Mouse (Mus musculus) forebrain, embryonic 16.5 days (tissue): Measurements from ENCODE around the gene Pald1. TPM values are rescaled to one million over a fixed set of nuclear protein-coding genes. Genes with fewer than 3 reads are reported as not detected.

Experiments
- ATAC-seq: fragments of 200-750 bp; cut with Nextera tagmentation; 2 replicates; pipeline ENCODE4 v1.8.0; 2017; ENCODE audit warnings: mild to moderate bottlenecking, moderate library complexity
- H3K27ac ChIP-seq: fragments of 300-500 bp; sonication (generic); 2 replicates; pipeline ENCODE4 v1.5.1; 2014; ENCODE audit warnings: low read length, control low read depth
- H3K27me3 ChIP-seq: fragments of 300-500 bp; sonication (generic); replicated peaks from 2 replicates; pipeline ENCODE4 v1.6.1; 2014; ENCODE audit warnings: low read length; ENCODE audit not compliant: control insufficient read depth, insufficient read depth
- H3K36me3 ChIP-seq: fragments of 300-500 bp; sonication (generic); 2 replicates; pipeline ENCODE4 v1.6.1; 2014; ENCODE audit not compliant: control insufficient read depth, insufficient read depth
- H3K4me1 ChIP-seq: fragments of 300-500 bp; sonication (generic); replicated peaks from 2 replicates; pipeline ENCODE4 v1.6.1; 2014; ENCODE audit warnings: low read length; ENCODE audit not compliant: control insufficient read depth, insufficient read depth
- H3K4me2 ChIP-seq: fragments of 300-500 bp; sonication (generic); 2 replicates; pipeline ENCODE4 v1.6.1; 2014; ENCODE audit warnings: mild to moderate bottlenecking, low read length, control low read depth
- H3K4me3 ChIP-seq: fragments of 300-500 bp; sonication (generic); replicated peaks from 2 replicates; pipeline ENCODE4 v1.5.1; 2014; ENCODE audit warnings: mild to moderate bottlenecking, low read length, control low read depth
- H3K9ac ChIP-seq: fragments of 300-500 bp; sonication (generic); replicated peaks from 2 replicates; pipeline ENCODE4 v1.6.1; 2014; ENCODE audit warnings: low read depth, low read length, control low read depth
- H3K9me3 ChIP-seq: fragments of 300-500 bp; sonication (generic); 2 replicates; pipeline ENCODE4 v1.6.1; 2016; ENCODE audit warnings: low read length; ENCODE audit not compliant: control insufficient read depth
- WGBS: fragments of 180-500 bp; shearing (Covaris S2); extraction: QIAGEN DNeasy Blood & Tissue Kit; methylation state at CpG from one replicate; pipeline ENCODE4 v1.1.7; 2014; 5-methylcytosine and 5-hydroxymethylcytosine counted together
- polyA plus RNA-seq: library from polyadenylated mRNA; unstranded; fragments of >200 nt; fragmentation: Nextera tagmentation; extraction: Ambion mirVana; gene quantifications from 2 replicates; pipeline ENCODE4 v1.2.1, GENCODE M21; 2015

Pald1 gene
- polyA plus RNA-seq, 1 experiment from 2014 or later = 17.1 TPM

DNA sequence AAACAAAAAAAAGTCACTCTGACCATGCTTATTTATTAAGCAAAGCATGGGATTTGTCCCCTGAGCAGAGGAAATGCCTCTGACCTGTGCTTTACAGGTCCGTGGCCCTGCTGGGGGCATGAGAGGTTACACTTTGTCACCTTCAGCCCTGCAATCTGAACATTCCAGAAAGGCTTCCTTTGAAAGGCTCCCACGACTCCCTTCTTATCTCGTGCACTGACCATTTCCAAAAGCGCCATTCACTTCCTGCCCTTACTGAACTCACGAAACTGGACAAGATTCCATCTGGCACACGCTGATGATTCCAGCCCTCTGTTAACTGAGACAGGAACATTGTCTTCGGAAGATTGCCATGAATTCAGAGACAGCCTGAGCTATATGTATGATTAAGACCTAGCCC lies 69.6 kb downstream of the Pald1 start:
- H3K27ac ChIP-seq = no peak overlapping the region
- WGBS = 75% methylated on average over 7 of the region's 7 CpGs
- H3K27me3 ChIP-seq = no peaks in the 10 kb centered on the region
- no peaks in the 10 kb centered on the region for H3K4me1 ChIP-seq
- no peak overlapping the region for H3K9ac ChIP-seq
- no peak overlapping the region for H3K4me2 ChIP-seq
- ATAC-seq = no peak
- no peak overlapping the region for H3K4me3 ChIP-seq
- H3K9me3 ChIP-seq = no peaks in the 10 kb centered on the region
- H3K36me3 ChIP-seq = no peaks in the 10 kb centered on the region

DNA sequence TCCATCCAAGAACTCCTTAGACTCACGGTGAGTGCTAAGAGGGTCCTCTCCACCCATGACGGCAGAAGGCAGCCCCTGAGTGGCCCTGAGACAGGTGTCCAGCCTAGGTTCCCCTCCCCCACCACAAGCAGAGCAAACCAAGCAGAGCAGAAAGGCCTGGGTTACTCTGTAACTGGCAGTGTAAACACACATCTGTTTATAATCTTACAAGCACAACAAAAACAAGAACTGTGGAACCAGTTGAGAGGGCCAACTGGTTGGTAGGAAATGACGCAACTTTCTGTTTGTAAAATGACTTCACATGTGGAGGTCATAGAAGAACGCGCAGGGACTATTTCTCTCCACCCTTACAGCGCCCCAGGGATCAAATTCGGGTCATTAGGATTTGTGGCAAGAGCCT lies 70.6 kb downstream of the Pald1 start:
- no peaks in the 10 kb centered on the region for H3K27me3 ChIP-seq
- H3K36me3 ChIP-seq = no peaks in the 10 kb centered on the region
- ATAC-seq = no peak
- H3K4me2 ChIP-seq = no peak overlapping the region
- no peaks in the 10 kb centered on the region for H3K4me1 ChIP-seq
- no peaks in the 10 kb centered on the region for H3K9me3 ChIP-seq
- no peak overlapping the region for H3K4me3 ChIP-seq
- no peak overlapping the region for H3K9ac ChIP-seq
- 84% methylated on average over 7 of the region's 7 CpGs for WGBS
- H3K27ac ChIP-seq = no peak overlapping the region

DNA sequence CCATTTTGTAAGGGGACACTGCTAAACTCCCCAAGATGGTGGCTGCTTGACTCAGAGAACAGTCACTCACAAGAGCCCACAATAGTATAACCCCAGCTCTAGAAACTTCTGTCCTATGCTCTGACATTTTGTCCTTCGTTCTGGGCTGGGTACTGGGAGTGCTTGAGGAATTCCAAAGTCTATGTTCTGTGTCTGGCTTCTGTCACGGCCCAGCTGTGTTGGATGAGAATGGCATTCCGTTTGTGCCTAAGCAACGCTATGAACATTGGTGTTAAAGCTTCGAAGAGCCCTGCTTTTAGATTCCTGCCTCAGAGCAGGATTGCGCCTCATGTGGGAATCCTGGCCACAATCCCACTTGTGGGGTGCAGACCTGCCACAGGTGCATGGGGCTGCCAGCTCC lies 71.2 kb downstream of the Pald1 start:
- Histone ChIP-seq H3K36me3 (no peaks in the 10 kb centered on the region), H3K4me3 (no peak overlapping the region), H3K4me2 (no peak overlapping the region), H3K9me3 (no peaks in the 10 kb centered on the region), H3K9ac (no peak overlapping the region), H3K27me3 (no peaks in the 10 kb centered on the region), H3K4me1 (no peaks in the 10 kb centered on the region), H3K27ac (no peak overlapping the region)
- ATAC-seq = no peak
- WGBS = 82% methylated on average over 6 of the region's 6 CpGs

DNA sequence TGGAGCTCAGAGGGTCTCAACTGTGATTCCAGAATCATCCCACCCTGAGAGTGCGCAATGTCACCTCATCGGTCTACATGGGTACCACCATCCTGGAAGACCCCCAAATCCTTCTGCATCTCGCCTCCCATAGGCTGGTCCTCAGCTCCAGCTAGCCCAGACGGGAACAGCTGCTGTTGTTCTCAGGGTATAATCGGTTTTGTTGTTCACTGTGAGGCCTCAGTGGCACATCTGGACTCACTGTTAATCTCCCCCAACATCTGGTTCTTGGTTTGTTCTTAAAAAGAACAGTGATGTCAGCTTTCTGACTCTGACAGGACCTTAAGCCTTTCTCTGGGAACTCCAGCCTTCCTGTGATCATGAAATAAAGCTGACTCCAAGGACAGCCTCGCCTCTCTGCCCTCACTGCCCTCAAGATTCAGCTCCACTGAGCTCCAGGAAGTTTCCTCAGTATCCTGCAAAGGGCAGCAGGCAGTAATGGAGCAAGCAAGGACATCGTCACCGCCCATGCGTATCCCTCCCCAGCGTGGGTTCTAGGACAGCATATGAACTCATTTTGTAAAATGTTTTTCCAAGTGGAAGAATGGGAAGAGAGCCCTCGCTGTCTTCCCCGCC lies 74.5 kb downstream of the Pald1 start:
- Histone ChIP-seq H3K36me3 (no peaks in the 10 kb centered on the region), H3K9ac (no peak overlapping the region), H3K4me3 (no peak overlapping the region), H3K27me3 (no peaks in the 10 kb centered on the region), H3K4me2 (no peak overlapping the region), H3K27ac (no peak overlapping the region), H3K9me3 (no peaks in the 10 kb centered on the region), H3K4me1 (no peaks in the 10 kb centered on the region)
- WGBS = 71% methylated on average over 12 of the region's 12 CpGs
- no peak for ATAC-seq

DNA sequence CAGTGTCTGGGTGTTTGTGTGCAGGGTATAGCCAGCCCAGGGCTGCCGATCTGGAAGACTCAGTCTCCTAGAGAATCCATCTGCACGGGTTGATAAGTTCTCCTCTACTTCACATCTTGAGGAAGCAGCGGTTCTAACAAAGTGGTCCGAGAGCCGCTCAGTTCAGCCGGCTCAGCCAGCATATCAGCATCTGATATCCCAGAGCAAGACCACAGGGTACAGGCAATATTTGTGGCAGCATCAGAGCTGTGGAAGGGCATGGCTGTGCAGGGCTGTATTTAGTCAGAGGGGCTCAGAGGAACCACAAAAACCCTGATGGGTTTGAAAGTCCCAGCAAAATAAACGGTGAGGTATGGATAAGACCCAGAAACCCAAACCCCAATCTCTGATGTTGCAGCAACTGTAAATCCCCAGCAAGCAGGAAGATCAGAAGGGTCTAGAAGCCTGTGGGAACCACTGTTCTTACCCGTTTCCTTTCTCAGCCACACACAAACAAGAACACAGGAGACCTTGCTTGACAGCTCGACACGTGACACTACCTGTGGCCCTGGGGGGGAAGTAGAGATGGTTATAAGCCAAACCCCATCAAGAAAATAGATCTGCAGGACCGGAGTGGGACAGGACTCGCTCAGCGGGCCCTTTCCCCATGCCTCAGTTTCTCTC lies 77.3 kb downstream of the Pald1 start:
- Histone ChIP-seq H3K27ac (no peak overlapping the region), H3K4me2 (no peak overlapping the region), H3K4me3 (no peak overlapping the region), H3K9me3 (no peaks in the 10 kb centered on the region), H3K9ac (no peak overlapping the region), H3K4me1 (no peaks in the 10 kb centered on the region), H3K27me3 (no peaks in the 10 kb centered on the region), H3K36me3 (no peaks in the 10 kb centered on the region)
- no peak for ATAC-seq
- WGBS = 83% methylated on average over 13 of the region's 13 CpGs

DNA sequence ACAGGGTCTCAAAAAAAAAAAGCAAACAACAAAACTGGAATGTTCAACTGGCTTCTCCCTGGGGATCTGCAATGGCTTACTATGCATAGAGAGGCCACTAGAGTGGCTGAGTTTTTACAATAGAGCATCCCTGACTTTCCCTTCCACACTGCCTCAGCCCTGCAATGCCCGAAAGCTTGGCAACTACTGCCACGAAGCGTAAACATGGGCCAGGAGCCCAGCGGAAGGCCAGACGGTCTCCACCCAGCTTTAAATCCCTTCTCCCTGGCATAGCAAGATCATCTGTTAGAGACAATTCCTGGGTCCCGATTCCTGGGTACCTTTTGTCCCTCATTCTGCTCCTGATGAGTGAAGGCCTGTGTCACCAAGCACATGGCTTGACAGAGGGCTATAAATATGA lies 79.3 kb downstream of the Pald1 start:
- Histone ChIP-seq H3K27ac (no peak overlapping the region), H3K4me1 (no peaks in the 10 kb centered on the region)
- 55% methylated on average over 6 of the region's 6 CpGs for WGBS

DNA sequence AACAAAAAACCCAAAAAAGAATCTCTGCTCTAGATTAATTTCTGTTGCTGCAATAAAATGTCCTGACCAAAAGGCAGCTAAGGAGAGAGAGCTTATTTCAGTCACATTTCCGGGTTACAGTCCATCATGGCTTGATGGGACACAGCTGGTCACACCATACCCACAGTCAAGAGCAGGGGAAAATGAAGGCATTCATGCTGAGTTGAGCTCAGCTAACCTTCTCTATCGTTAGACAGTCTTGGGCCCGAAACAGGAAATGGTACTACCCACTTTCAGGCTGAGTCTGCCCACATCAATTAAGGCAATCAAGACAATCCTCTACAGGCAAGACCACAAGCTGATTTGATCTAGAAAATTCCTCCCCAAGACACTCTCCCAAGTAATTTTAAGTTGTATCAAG lies 82.3 kb downstream of the Pald1 start:
- no peaks in the 10 kb centered on the region for H3K36me3 ChIP-seq
- H3K9me3 ChIP-seq = no peaks in the 10 kb centered on the region
- H3K27me3 ChIP-seq = no peaks in the 10 kb centered on the region
- ATAC-seq = no peak
- H3K9ac ChIP-seq = no peak overlapping the region
- H3K4me1 ChIP-seq = no peaks in the 10 kb centered on the region
- no peak overlapping the region for H3K4me3 ChIP-seq
- 85% methylated on average over 3 of the region's 3 CpGs for WGBS
- no peak overlapping the region for H3K4me2 ChIP-seq
- H3K27ac ChIP-seq = no peak overlapping the region

More for the DNA sequence above, 79.3 kb downstream of the Pald1 start:
- no peak overlapping the region for H3K4me3 ChIP-seq
- no peak overlapping the region for H3K9ac ChIP-seq
- no peak overlapping the region for H3K4me2 ChIP-seq
- no peaks in the 10 kb centered on the region for H3K36me3 ChIP-seq
- H3K9me3 ChIP-seq = no peaks in the 10 kb centered on the region
- H3K27me3 ChIP-seq = no peaks in the 10 kb centered on the region
- no peak for ATAC-seq

DNA sequence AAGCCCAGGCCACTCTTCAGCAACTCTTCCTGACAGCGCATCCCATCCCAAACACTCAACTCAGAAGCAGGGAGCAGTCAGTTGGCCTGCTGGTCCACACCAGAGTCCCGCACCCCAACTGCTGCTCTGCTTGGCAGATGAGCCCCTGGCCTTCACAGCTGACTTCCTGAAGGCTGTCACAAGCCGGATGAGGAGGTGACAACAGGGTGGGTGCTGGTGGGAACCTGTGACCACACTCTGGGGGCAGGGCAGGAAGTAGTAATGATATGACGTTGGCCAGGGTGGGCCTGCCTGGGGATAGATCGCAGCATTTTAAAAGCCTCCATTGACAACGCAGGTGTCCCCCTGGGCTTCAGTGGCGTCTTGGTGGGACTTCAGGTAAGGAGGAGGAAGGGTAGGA lies 85.9 kb downstream of the Pald1 start, which contains the start of gene Prf1:
Gene Prf1 (plus strand): TSS at position 357 of the 400 bp plus-strand sequence.
- no peak within 1 kb of the TSS for H3K9ac ChIP-seq

DNA sequence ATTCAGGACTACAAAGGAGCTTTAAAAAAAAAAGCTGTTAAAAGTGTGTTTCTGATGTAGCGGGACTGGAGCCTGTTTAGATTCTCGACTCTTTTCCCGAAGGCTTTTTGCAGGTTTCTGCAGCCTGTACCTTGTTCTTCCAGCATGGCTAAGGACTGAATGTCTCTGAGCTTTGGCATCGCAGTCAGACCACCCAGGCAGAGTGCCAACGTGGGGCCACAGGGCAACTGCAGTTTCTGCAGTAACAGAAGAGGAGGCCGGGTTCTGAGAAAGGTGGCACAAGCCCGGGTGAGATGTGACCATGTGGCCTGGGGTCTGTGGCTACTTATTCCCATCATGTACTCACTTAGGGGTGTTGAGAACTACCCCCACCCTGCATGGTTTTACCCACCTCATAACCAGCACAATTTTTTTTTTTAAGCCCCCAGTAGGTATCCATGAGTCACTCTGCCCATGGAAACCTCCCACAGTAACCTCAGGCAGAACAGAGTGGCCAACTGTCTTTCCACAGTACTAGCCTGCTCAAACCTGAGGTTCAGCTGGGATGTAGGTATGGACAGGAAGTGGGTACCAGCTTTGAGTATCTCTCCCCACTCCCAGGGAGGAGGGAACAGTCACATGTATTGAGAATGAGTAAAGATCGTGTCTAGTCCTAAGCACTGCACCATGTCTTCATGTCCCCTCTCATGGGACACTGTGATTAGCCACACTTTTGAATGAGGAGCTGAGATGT lies 86.5 kb downstream of the Pald1 start:
- no peak overlapping the region for H3K9ac ChIP-seq
- no peaks in the 10 kb centered on the region for H3K36me3 ChIP-seq
- H3K4me3 ChIP-seq = no peak overlapping the region
- 82% methylated on average over 8 of the region's 8 CpGs for WGBS
- H3K9me3 ChIP-seq = no peaks in the 10 kb centered on the region
- no peak for ATAC-seq
- H3K27me3 ChIP-seq = no peaks in the 10 kb centered on the region
- no peak overlapping the region for H3K4me2 ChIP-seq
- no peaks in the 10 kb centered on the region for H3K4me1 ChIP-seq
- H3K27ac ChIP-seq = no peak overlapping the region

More for the DNA sequence above, 85.9 kb downstream of the Pald1 start, which contains the start of gene Prf1:
- 84% methylated on average over 7 of the region's 7 CpGs for WGBS
- Histone ChIP-seq H3K4me3 (no peak within 1 kb of the TSS), H3K9me3 (no peaks in the 10 kb centered on the region), H3K36me3 (no peaks in the 10 kb centered on the region), H3K4me1 (no peaks in the 10 kb centered on the region), H3K4me2 (no peak within 1 kb of the TSS), H3K27me3 (no peaks in the 10 kb centered on the region), H3K27ac (no peak within 1 kb of the TSS)
- ATAC-seq = no peak
